Mouse (Mus musculus) myocyte (in vitro differentiated cells): ENCODE results near the gene 4930430F08Rik. TPM values are rescaled to one million over a fixed set of nuclear protein-coding genes. Genes with fewer than 3 reads are reported as not detected.

Experiments used
- H3K27me3 ChIP-seq: one replicate; pipeline ENCODE4 v1.6.1; 2011; ENCODE audit not compliant: control insufficient read depth, insufficient read depth, insufficient read length
- H3K36me3 ChIP-seq: one replicate; pipeline ENCODE4 v1.6.1; 2011; ENCODE audit not compliant: control insufficient read depth, insufficient read depth
- H3K4me2 ChIP-seq: one replicate; pipeline ENCODE4 v1.6.1; 2011; ENCODE audit warnings: low read depth, control low read depth
- H3K4me3 ChIP-seq: one replicate; pipeline ENCODE4 v1.5.1; 2011; ENCODE audit warnings: mild to moderate bottlenecking, control low read depth, moderate library complexity
- H3K79me2 ChIP-seq: one replicate; pipeline ENCODE4 v1.6.1; 2011; ENCODE audit not compliant: control insufficient read depth, insufficient read depth
- H3ac ChIP-seq: one replicate; pipeline ENCODE4 v1.6.1; 2011; ENCODE audit not compliant: control insufficient read depth, insufficient read length
- CEBPB ChIP-seq: IDR thresholded peaks from 2 replicates; pipeline ENCODE4 v1.6.1; 2011; ENCODE audit warnings: mild to moderate bottlenecking, moderate library complexity; ENCODE audit not compliant: poor library complexity, insufficient read depth, severe bottlenecking
- E2F4 ChIP-seq: IDR thresholded peaks from one replicate; pipeline ENCODE4 v1.6.1; 2011; ENCODE audit warnings: mild to moderate bottlenecking, control low read depth, moderate library complexity; ENCODE audit not compliant: insufficient read depth
- MAX ChIP-seq: IDR thresholded peaks from one replicate; pipeline ENCODE4 v1.6.1; 2011; ENCODE audit warnings: low read depth, mild to moderate bottlenecking, control low read depth
- MYOD1 ChIP-seq, 3 experiments: IDR thresholded peaks; one replicate each; pipeline ENCODE4 v1.6.1; 2011; ENCODE audit warnings: control low read depth in 2 of 3, low read depth in 2 of 3, mild to moderate bottlenecking in 2 of 3, moderate library complexity in 1 of 3; ENCODE audit not compliant: insufficient read length in 2 of 3, control insufficient read depth in 1 of 3
- MYOG ChIP-seq, 3 experiments: IDR thresholded peaks; one replicate each; pipeline ENCODE4 v1.6.1; 2011; ENCODE audit warnings: control low read depth in 2 of 3, low read depth in 2 of 3, mild to moderate bottlenecking in 2 of 3; ENCODE audit not compliant: insufficient read length in 2 of 3, control insufficient read depth in 1 of 3, insufficient read depth in 1 of 3
- POLR2A ChIP-seq: IDR thresholded peaks from one replicate; pipeline ENCODE4 v1.6.1; 2011; ENCODE audit warnings: low read depth, mild to moderate bottlenecking, control low read depth, moderate library complexity; ENCODE audit not compliant: insufficient read length
- POLR2AphosphoS2 ChIP-seq: IDR thresholded peaks from one replicate; pipeline ENCODE4 v1.6.1; 2011; ENCODE audit warnings: low read depth, control low read depth; ENCODE audit not compliant: insufficient read length
- REST ChIP-seq: IDR thresholded peaks from one replicate; pipeline ENCODE4 v1.6.1; 2011; ENCODE audit warnings: mild to moderate bottlenecking, control low read depth, moderate library complexity; ENCODE audit not compliant: insufficient read depth, insufficient read length
- SRF ChIP-seq: IDR thresholded peaks from one replicate; pipeline ENCODE4 v1.6.1; 2011; ENCODE audit warnings: low read depth; ENCODE audit not compliant: control insufficient read depth, insufficient read length
- TCF12 ChIP-seq: IDR thresholded peaks from one replicate; pipeline ENCODE4 v1.6.1; 2011; ENCODE audit warnings: mild to moderate bottlenecking, control low read depth; ENCODE audit not compliant: poor library complexity, insufficient read depth, severe bottlenecking
- TCF3 ChIP-seq: IDR thresholded peaks from one replicate; pipeline ENCODE4 v1.6.1; 2011; ENCODE audit warnings: low read depth, control low read depth; ENCODE audit not compliant: insufficient read length
- USF1 ChIP-seq: IDR thresholded peaks from one replicate; pipeline ENCODE4 v1.6.1; 2011; ENCODE audit warnings: low read depth, mild to moderate bottlenecking, control low read depth, moderate library complexity
- polyA plus RNA-seq: library from polyadenylated mRNA; unstranded; fragments of >200 nt; fragmentation: generic; extraction: Trizol; gene quantifications from one replicate; pipeline ENCODE4 v1.2.1, GENCODE M21; 2012; ENCODE audit warnings: missing spikeins

Gene 4930430F08Rik
- polyA plus RNA-seq, 1 experiment, result 9.5 TPM

DNA sequence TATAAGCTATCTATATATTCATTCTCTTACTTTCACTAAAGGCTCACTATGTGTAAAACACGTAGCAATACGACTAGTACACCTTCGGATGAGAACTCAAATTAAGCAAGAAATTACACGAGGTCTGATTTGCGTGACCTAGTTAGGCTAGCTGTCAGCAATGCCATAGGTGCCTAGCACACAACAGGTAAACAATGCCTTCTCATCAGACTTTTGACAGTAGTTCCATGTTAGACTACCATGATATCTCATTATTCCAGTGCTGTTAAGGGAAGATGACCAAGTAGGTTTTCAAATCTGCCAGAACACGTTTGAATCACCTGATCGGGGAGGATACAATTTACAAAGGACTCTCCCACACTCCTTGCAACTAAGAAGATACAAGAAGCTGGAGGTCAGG lies 1.7 kb downstream of the 4930430F08Rik start:
- peak overlapping the region; percentile 95 for H3K4me2 ChIP-seq
- no peaks in the 10 kb centered on the region for H3K36me3 ChIP-seq
- H3K79me2 ChIP-seq, result no peaks in the 10 kb centered on the region
- no peaks in the 10 kb centered on the region for H3K27me3 ChIP-seq
- H3ac ChIP-seq, result no peak overlapping the region
- peak overlapping the region; percentile 43 for H3K4me3 ChIP-seq
- TF ChIP-seq CEBPB (no peak), POLR2AphosphoS2 (no peak), REST (no peak), POLR2A (no peak), MAX (no peak), USF1 (no peak), MYOD1 (IDR thresholded peaks at IDR 0.05; ENCODE audit: control insufficient read depth in 1 of 3, insufficient read length in 2 of 3, low read depth in 2 of 3) (no peak), TCF12 (no peak), SRF (no peak), TCF3 (no peak), E2F4 (no peak), MYOG (IDR thresholded peaks at IDR 0.05; ENCODE audit: control insufficient read depth in 1 of 3, insufficient read depth in 1 of 3, insufficient read length in 2 of 3, low read depth in 2 of 3) (no peak)

DNA sequence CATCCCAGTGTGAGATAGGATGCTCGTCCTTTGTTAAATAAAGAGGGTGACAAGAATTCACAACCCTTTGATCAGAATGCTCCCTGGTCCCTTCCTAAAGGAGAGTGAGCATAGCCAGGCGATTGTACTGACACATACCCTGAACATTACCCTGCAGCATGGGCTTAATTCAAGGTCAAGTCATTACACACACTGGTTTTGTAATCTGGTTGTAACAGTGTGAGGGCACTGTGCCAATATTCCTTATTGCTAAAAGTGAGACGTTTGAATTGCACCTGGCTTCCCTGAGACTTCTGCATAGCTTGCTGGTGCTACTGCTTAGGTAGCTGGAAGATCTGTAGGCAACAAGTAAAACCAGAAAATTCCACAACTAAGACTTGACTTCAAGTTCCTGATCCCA lies 6.0 kb downstream of the 4930430F08Rik start:
- H3K4me3 ChIP-seq, result no peak overlapping the region
- no peak overlapping the region for H3ac ChIP-seq
- H3K27me3 ChIP-seq, result no peaks in the 10 kb centered on the region
- H3K4me2 ChIP-seq, result no peak overlapping the region
- TF ChIP-seq POLR2AphosphoS2 (no peak), E2F4 (no peak), CEBPB (no peak), MYOG (IDR thresholded peaks at IDR 0.05; ENCODE audit: control insufficient read depth in 1 of 3, insufficient read depth in 1 of 3, insufficient read length in 2 of 3, low read depth in 2 of 3) (no peak), TCF3 (no peak), POLR2A (no peak)
- no peaks in the 10 kb centered on the region for H3K79me2 ChIP-seq
- H3K36me3 ChIP-seq, result no peaks in the 10 kb centered on the region

DNA sequence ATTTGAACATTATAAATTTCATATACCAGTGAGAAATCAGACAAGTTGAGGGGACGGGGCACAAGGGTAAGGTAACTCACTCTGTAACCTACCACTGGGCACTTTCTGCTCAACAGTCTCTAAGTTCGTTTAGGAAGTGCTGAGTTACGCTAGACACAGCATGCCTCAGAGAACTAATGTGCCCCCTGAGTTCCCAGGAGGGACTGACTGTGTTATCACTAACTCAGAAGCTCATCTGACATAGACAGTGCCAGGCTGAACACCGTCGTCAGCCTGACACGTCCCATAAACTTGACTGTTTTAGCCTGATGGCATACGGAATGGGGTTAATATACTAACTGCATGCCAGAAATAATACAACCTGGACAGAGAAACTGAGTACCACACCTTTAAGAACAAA lies 14.9 kb downstream of the 4930430F08Rik start:
- no peaks in the 10 kb centered on the region for H3K27me3 ChIP-seq
- H3K79me2 ChIP-seq, result no peaks in the 10 kb centered on the region
- H3K36me3 ChIP-seq, result peaks cover 26% of the 10 kb centered on the region
- TF ChIP-seq MAX, result no peak
- no peak for TF ChIP-seq TCF12
- no peak for TF ChIP-seq POLR2AphosphoS2
- no peak overlapping the region for H3ac ChIP-seq
- no peak overlapping the region for H3K4me3 ChIP-seq
- H3K4me2 ChIP-seq, result no peak overlapping the region

DNA sequence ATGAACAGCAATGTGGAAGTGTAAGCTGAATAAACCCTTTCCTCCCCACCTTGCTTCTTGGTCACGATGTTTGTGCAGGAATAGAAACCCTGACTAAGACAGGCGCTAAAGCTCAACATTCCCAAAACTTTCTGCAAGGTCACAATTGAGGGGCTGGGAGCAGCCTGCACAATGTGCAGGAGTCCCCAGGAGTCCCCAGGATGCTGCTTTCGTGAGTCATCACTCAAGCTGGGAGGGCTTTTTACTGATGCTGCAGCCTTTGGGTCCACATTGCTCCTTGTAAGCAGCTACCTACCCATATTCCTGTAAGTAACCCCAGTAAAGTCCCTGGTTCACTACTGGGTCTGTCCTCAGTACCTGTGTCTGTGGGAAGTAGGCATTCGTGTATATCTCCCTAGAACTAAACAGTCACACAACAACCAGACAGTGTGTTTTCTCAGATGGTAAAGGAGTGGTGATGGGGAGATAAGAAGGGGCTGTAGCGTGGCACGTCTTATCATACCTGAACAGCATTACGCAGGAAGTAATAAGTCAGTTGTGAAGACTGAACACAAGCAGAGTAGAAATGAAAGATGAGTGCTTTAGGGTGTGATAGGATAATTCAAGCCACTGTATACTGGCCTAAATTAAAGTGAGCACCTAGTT lies 15.6 kb downstream of the 4930430F08Rik start:
- TF ChIP-seq POLR2A (no peak), E2F4 (no peak), TCF3 (no peak), REST (no peak), POLR2AphosphoS2 (no peak), MYOG (IDR thresholded peaks at IDR 0.05; ENCODE audit: control insufficient read depth in 1 of 3, insufficient read depth in 1 of 3, insufficient read length in 2 of 3, low read depth in 2 of 3) (no peak), TCF12 (no peak), MAX (no peak), MYOD1 (IDR thresholded peaks at IDR 0.05; ENCODE audit: control insufficient read depth in 1 of 3, insufficient read length in 2 of 3, low read depth in 2 of 3) (no peak), USF1 (no peak), CEBPB (no peak), SRF (no peak)
- no peaks in the 10 kb centered on the region for H3K27me3 ChIP-seq
- no peaks in the 10 kb centered on the region for H3K79me2 ChIP-seq
- H3K4me2 ChIP-seq, result no peak overlapping the region
- peaks cover 26% of the 10 kb centered on the region for H3K36me3 ChIP-seq
- H3K4me3 ChIP-seq, result no peak overlapping the region
- no peak overlapping the region for H3ac ChIP-seq

DNA sequence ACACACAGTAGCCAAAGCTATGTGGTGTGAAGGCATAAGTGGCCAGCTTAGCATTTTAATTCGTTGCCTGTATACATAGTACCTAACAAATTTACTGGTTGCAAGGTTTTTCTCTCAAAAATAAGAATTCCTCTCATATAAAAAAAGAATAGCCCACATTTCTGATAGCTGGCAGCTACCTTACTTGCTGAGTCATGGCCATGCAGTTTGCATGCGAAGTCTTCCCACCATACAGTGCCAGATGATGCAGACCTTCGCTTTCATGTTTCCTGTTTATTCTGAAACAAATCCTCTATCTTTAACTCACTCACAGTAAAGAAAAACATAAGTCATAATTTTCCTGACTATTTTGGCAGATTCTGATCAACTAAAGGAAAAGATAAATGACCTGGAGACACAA lies 18.5 kb downstream of the 4930430F08Rik start:
- TF ChIP-seq TCF3 (no peak), POLR2A (no peak)
- no peak overlapping the region for H3K4me3 ChIP-seq
- H3K4me2 ChIP-seq, result no peak overlapping the region
- H3K36me3 ChIP-seq, result peaks cover 23% of the 10 kb centered on the region
- H3K27me3 ChIP-seq, result no peaks in the 10 kb centered on the region
- no peaks in the 10 kb centered on the region for H3K79me2 ChIP-seq
- no peak overlapping the region for H3ac ChIP-seq
